Mouse (Mus musculus): ENCODE results near the gene Polr3h.

Polr3h gene

DNA sequence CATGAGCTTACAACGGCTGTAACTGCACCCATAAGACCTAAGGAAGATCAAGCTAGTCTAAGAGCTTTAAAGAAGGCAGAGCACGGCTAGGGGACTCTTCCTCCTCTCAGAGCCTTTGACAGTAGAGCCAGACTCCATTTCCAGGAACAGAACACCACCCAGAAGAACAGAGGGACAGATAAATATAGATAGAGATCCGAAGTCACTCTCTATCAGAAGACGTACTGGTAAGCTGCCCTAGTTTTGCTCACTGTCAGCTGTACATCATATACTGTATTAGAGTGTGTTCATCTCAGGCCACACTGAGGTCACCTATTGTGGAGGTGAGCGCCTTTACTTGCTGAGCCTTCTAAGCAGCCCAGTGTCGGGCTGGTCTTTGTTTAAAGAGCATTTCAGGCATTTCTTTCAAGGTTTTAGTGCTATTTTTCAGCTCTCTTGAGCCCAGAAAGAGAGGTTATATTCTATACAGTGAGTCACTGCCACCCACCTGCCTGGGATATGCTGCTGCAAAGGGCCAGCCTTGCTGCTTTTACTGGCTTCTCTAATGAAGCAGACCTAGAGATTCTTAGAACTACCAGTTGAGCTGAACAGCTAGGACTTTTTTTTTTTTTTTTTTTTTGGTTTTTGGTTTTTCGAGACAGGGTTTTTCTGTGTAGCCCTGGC lies 34.8 kb downstream of the Polr3h start:
- in situ Hi-C loops (cut with MboI; ENCODE audit: low pct_unique_long_range_greater_than_20kb in 1 of 2, low sequenced_read_pairs in 2 of 2, unreplicated experiment in 1 of 2): no loop called here

- in situ Hi-C loops (cut with MboI; ENCODE audit: low pct_unique_long_range_greater_than_20kb in 1 of 2, low sequenced_read_pairs in 2 of 2, unreplicated experiment in 1 of 2): no loop called here
Observed at GRCm38 (mm10) chr15:81889175-81889574, 36.9 kb downstream of the Polr3h start.

GRCm38 (mm10) chr15:81886795-81887550 lies 39.1 kb downstream of the Polr3h start:
- in situ Hi-C loops (cut with MboI; ENCODE audit: low pct_unique_long_range_greater_than_20kb in 1 of 2, low sequenced_read_pairs in 2 of 2, unreplicated experiment in 1 of 2): no loop called here

DNA sequence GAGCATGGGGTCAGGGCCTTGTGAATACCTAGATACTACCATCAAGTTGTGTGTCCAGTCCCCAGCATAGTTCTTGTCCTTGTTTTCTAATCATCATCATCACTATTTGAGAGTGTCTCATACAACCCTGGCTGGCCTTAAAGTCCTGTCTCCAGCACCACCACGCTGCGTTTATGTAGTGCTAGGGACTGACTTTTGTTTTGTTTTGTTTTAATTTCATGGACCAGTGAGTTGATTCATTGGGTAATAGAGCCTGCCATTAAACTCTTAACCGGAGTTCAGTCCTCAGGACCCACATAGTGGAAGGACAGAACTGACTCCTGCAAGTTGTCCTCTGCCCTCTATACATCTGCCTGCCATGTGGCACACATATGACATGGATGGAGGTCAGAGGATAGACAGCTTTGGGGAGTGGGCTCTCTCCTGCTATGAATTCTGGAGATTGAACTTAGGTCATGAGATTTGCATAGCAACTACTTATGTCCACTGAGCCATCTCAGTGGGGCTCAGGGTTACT lies 40.6 kb downstream of the Polr3h start:
- in situ Hi-C loops (cut with MboI; ENCODE audit: low pct_unique_long_range_greater_than_20kb in 1 of 2, low sequenced_read_pairs in 2 of 2, unreplicated experiment in 1 of 2): no loop called here

DNA sequence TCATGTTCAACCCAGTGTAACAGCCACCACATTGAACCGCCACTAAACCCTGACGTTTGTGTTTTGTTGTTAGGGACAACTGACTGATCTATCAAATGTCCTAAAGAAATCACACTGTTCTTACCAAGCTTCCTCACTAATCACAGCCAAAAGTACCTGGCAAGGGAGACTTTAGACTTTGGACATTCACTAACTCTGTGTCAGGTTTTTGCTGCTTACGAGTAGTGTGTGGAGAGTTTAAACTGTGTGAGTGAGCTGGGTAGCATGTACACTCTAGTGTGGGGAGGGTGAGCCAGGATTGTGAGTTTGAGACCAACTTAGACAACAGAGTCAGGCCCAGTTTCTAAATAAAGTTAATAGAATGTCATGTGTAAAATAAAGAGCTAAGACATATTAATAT lies 43.7 kb downstream of the Polr3h start:
- in situ Hi-C loops (cut with MboI; ENCODE audit: low pct_unique_long_range_greater_than_20kb in 1 of 2, low sequenced_read_pairs in 2 of 2, unreplicated experiment in 1 of 2): no loop called here

DNA sequence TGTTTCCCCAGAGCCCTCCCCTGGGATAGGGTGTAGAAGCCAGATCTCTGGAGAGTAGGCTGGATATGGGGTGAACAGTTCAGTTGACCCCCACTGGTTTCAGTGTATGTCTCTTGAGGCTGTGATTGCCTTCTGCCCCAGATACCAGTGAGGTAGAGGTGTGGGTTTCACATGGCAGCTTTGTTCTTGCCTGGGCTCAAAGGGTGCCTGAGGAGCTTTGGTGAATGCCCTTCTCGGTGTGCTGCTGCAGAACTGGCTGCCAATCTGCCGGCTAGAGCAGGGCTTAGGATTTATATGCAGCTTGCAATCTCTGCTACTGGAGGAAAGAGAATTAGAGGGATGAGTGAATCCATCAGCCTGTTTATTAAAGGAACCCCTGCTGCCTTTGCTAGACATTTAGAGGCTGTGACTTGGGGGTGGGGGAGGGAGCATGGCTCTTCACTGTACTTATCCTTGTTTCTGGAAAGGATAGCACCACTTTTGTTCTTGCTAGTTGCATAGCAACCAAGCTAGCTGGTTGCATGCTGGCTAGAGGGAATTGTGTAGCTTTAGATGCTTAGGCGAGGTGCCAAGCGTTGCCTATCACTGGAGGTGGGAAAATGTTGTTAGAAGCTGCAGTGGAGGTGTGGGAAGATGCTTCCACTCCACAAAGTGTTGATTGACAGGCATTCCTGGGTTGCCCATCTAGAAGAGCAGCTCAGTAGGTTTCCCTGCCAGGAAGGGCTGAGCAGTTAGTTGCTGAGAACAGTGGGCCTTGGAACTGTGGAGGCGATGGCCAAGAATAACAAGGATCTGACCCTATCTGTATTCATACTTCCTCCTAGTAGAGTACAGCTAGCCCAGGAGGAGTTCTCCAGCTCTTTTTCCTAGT lies 46.3 kb downstream of the Polr3h start:
- in situ Hi-C loops (cut with MboI; ENCODE audit: low pct_unique_long_range_greater_than_20kb in 1 of 2, low sequenced_read_pairs in 2 of 2, unreplicated experiment in 1 of 2): no loop called here

GRCm38 (mm10) chr15:81872262-81873136 lies 53.5 kb downstream of the Polr3h start, which contains the start of gene Aco2:
TSS of gene Aco2 (plus strand) at chr15:81872309.
- in situ Hi-C loops (cut with MboI; ENCODE audit: low pct_unique_long_range_greater_than_20kb in 1 of 2, low sequenced_read_pairs in 2 of 2, unreplicated experiment in 1 of 2): no loop called here

DNA sequence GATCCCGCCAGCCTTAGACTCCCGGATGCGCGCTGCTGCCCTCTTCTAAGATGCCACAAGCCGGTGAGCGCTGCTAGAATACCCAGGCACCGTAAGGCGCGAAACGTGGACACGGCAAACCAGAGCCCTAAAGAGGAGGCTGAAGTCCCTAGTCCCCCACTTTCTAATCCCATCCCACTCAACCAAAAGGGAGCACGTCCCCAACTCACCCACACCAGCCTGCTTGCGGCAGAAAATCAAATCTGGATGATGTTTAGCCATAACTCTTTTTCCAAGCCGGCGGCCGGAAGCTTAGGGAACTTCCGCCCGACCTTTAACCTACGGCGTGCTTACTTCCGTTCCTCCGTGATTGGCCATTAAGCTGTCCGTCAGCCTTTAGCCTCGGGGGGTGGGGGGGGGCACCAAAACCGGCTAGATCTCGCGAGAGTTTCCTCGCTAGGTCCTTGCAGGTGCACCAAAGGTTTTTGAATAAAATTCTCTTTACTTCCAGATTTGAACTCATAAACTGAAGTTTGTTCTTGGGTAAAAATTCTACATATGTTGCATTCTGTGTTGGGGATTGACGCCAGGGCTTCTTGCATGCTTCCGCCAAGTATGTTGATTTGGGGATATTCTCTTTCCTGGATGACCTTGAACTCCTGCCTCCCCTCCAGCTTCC lies 54.3 kb downstream of the Polr3h start, which contains the start of gene Phf5a:
Phf5a (minus strand) TSS at position 308 of the 658 bp plus-strand sequence.
- in situ Hi-C loops (cut with MboI; ENCODE audit: low pct_unique_long_range_greater_than_20kb in 1 of 2, low sequenced_read_pairs in 2 of 2, unreplicated experiment in 1 of 2): no loop called here

- in situ Hi-C loops (cut with MboI; ENCODE audit: low pct_unique_long_range_greater_than_20kb in 1 of 2, low sequenced_read_pairs in 2 of 2, unreplicated experiment in 1 of 2): no loop called here
Observed at GRCm38 (mm10) chr15:81869985-81870384, 56.1 kb downstream of the Polr3h start.

DNA sequence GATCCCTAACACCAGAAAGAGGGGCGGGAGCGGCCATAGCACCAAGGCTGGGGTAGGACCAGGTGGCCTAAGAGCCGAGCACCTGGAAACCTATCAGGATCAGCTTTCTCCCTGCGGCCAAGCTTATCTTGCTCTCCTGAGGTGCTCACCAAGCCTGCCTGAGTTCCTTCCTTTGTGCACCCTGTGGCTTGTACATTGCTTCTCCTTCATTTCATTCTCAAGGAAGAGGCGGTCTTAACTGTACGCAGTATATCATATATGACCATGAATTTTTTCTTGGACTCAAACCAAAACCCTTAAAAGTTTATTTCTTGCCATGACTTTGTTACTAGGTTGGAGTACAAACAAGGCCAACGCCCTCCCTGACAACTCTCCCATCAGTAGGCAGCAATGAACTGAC lies 61.8 kb downstream of the Polr3h start:
- in situ Hi-C loops (cut with MboI; ENCODE audit: low pct_unique_long_range_greater_than_20kb in 1 of 2, low sequenced_read_pairs in 2 of 2, unreplicated experiment in 1 of 2): no loop called here

- in situ Hi-C loops (cut with MboI; ENCODE audit: low pct_unique_long_range_greater_than_20kb in 1 of 2, low sequenced_read_pairs in 2 of 2, unreplicated experiment in 1 of 2): no loop called here
Observed at GRCm38 (mm10) chr15:81860471-81861135, 65.4 kb downstream of the Polr3h start.

- in situ Hi-C loops (cut with MboI; ENCODE audit: low pct_unique_long_range_greater_than_20kb in 1 of 2, low sequenced_read_pairs in 2 of 2, unreplicated experiment in 1 of 2): no loop called here
Observed at GRCm38 (mm10) chr15:81859330-81860255, 66.4 kb downstream of the Polr3h start.

GRCm38 (mm10) chr15:81858517-81859329 lies 67.3 kb downstream of the Polr3h start, which contains the start of gene Tob2:
TSS of gene Tob2 (minus strand) at chr15:81858796.
- in situ Hi-C loops (cut with MboI; ENCODE audit: low pct_unique_long_range_greater_than_20kb in 1 of 2, low sequenced_read_pairs in 2 of 2, unreplicated experiment in 1 of 2): no loop called here

DNA sequence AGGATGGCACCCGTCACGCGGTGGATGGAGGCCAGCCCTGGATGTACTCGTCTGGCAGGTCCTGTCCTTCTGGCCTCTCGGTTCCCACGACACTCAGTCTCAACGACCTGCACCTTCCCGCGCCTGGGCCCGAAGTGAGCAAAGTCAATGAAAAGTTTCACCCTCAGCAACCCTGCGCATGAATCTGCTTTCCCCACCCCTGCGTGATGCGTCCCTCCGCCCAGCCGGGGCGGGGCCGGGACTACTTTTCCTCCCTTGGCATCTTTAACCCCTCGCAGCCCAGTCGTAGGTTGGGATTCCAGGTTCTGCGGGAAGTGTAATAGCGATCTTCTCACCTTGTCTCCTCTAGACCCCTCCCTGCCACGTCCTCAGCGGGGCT lies 67.9 kb downstream of the Polr3h start:
- in situ Hi-C loops (cut with MboI; ENCODE audit: low pct_unique_long_range_greater_than_20kb in 1 of 2, low sequenced_read_pairs in 2 of 2, unreplicated experiment in 1 of 2): no loop called here

GRCm38 (mm10) chr15:81857724-81858116 lies 68.3 kb downstream of the Polr3h start:
- in situ Hi-C loops (cut with MboI; ENCODE audit: low pct_unique_long_range_greater_than_20kb in 1 of 2, low sequenced_read_pairs in 2 of 2, unreplicated experiment in 1 of 2): no loop called here

Measured in mouse embryonic stem cell (cell line).